Mouse (Mus musculus) embryonic facial prominence, embryonic 15.5 days (tissue): ENCODE measurements around the gene Nadk. TPM values are rescaled to one million over a fixed set of nuclear protein-coding genes. Genes with fewer than 3 reads are reported as not detected.
"Not testable (repeated sequence)": the region's sequence is repeated elsewhere in the genome, so short reads cannot be mapped to it uniquely, and the experiment has no call there.

Source experiments
- ATAC-seq: fragments of 200-750 bp; cut with Nextera tagmentation; 2 replicates; pipeline ENCODE4 v1.8.0; 2017; ENCODE audit warnings: low read depth, moderate TSS enrichment; ENCODE audit not compliant: insufficient number of reproducible peaks, low FRiP score, low TSS enrichment
- H3K27ac ChIP-seq: fragments of 300-500 bp; sonication (generic); replicated peaks from 2 replicates; pipeline ENCODE4 v1.5.1; 2015; ENCODE audit warnings: mild to moderate bottlenecking, inconsistent platforms
- H3K27me3 ChIP-seq: fragments of 300-500 bp; sonication (generic); 2 replicates; pipeline ENCODE4 v1.6.1; 2015; ENCODE audit warnings: inconsistent platforms
- H3K36me3 ChIP-seq: fragments of 300-500 bp; sonication (generic); 2 replicates; pipeline ENCODE4 v1.6.1; 2015; ENCODE audit warnings: mild to moderate bottlenecking, inconsistent platforms
- H3K4me1 ChIP-seq: fragments of 300-500 bp; sonication (generic); 2 replicates; pipeline ENCODE4 v1.6.1; 2015; ENCODE audit warnings: inconsistent platforms
- H3K4me2 ChIP-seq: fragments of 300-500 bp; sonication (generic); replicated peaks from 2 replicates; pipeline ENCODE4 v1.6.1; 2015; ENCODE audit warnings: mild to moderate bottlenecking, inconsistent platforms
- H3K4me3 ChIP-seq: fragments of 300-500 bp; sonication (generic); replicated peaks from 2 replicates; pipeline ENCODE4 v1.5.1; 2015; ENCODE audit warnings: mild to moderate bottlenecking, inconsistent platforms
- H3K9ac ChIP-seq: fragments of 300-500 bp; sonication (generic); 2 replicates; pipeline ENCODE4 v1.6.1; 2015; ENCODE audit warnings: inconsistent platforms
- H3K9me3 ChIP-seq: fragments of 300-500 bp; sonication (generic); replicated peaks from 2 replicates; pipeline ENCODE4 v1.6.1; 2016; ENCODE audit warnings: inconsistent platforms
- WGBS: fragments of 180-500 bp; shearing (Covaris S2); methylation state at CpG from one replicate; pipeline ENCODE4 v1.1.7; 2015; 5-methylcytosine and 5-hydroxymethylcytosine counted together
- polyA plus RNA-seq: library from polyadenylated mRNA; unstranded; fragments of >200 nt; fragmentation: Nextera tagmentation; extraction: Ambion mirVana; gene quantifications from 2 replicates; pipeline ENCODE4 v1.2.1, GENCODE M21; 2015

The Nadk gene
- polyA plus RNA-seq, 1 experiment from 2014 or later: 88.5 TPM

DNA sequence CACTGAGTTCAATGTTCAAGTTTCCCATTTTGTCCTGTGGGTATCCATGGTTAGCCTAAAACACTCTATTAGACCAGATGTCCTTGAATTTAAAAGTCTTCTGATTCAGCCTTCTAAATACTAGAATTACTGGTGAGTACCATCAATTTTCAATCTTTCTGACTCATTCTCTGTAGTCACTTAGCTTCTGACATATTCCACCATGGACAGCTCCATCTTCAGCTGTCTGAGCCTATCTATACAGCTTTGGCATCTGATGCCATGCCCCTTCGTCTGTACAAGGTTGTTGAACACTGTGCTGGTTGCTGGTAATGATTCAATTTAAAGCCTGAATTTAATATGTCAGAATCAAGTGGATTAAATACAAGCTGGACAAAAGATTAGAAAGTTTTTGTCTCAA lies 6.7 kb upstream of the Nadk start:
- Histone ChIP-seq H3K4me1 (no peaks in the 10 kb centered on the region), H3K9me3 (no peaks in the 10 kb centered on the region), H3K4me3 (no peak overlapping the region), H3K27ac (no peak overlapping the region), H3K9ac (no peak overlapping the region), H3K27me3 (no peaks in the 10 kb centered on the region), H3K4me2 (no peak overlapping the region), H3K36me3 (peaks cover 88% of the 10 kb centered on the region)
- WGBS: 67% methylated on average over 1 of the region's 1 CpGs
- ATAC-seq: no peak

DNA sequence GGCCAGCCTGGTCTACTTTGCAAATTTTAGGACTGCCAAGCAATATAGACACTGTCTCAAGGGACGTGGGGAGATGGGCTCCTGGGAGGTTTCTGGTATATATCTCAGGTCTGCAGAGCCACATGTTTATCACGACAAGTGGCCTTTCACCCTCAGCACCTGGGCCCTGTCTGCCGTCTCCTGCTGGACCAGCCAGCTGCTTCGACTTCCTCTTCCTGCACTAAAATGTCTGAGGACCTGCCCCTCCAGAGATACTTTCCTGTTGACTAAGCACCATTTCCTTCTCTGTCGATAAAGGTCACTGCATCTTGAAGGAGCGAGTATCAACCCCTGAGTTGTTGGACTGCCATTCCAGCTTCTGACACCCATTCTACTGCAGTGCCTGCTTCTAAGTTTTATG lies 2.7 kb upstream of the Nadk start:
- Histone ChIP-seq H3K4me3 (no peak overlapping the region), H3K9ac (no peak overlapping the region), H3K27ac (no peak overlapping the region), H3K9me3 (no peaks in the 10 kb centered on the region), H3K4me2 (no peak overlapping the region), H3K27me3 (no peaks in the 10 kb centered on the region), H3K4me1 (peaks cover 26% of the 10 kb centered on the region), H3K36me3 (peaks cover 66% of the 10 kb centered on the region)
- 74% methylated on average over 6 of the region's 6 CpGs for WGBS
- ATAC-seq: no peak

DNA sequence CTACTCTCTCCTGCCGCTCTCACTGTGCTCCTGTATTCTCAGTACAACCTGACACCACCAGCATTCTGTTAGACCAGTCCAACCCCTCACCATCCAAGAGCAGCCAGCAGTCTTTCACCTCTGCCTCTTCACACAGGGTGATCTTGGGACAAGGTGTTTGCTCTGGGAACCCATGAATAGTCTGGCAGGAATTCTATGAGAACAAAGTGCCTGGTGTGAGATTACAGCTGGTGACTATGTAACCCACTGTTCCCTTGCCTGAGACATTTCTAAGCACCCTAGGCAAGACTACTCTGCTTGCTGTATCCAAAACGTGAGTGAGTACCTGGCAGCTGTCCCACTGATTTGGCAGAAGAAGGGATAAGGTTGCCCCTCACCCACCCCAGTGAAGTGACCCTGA lies 1.2 kb upstream of the Nadk start:
- no peaks in the 10 kb centered on the region for H3K27me3 ChIP-seq
- H3K36me3 ChIP-seq: peaks cover 51% of the 10 kb centered on the region
- peaks cover 38% of the 10 kb centered on the region for H3K4me1 ChIP-seq
- no peak overlapping the region for H3K9ac ChIP-seq
- no peak for ATAC-seq
- no peak overlapping the region for H3K4me2 ChIP-seq
- no peaks in the 10 kb centered on the region for H3K9me3 ChIP-seq
- WGBS: 57% methylated on average over 2 of the region's 2 CpGs
- H3K27ac ChIP-seq: peak overlapping the region; percentile 88
- H3K4me3 ChIP-seq: no peak overlapping the region

DNA sequence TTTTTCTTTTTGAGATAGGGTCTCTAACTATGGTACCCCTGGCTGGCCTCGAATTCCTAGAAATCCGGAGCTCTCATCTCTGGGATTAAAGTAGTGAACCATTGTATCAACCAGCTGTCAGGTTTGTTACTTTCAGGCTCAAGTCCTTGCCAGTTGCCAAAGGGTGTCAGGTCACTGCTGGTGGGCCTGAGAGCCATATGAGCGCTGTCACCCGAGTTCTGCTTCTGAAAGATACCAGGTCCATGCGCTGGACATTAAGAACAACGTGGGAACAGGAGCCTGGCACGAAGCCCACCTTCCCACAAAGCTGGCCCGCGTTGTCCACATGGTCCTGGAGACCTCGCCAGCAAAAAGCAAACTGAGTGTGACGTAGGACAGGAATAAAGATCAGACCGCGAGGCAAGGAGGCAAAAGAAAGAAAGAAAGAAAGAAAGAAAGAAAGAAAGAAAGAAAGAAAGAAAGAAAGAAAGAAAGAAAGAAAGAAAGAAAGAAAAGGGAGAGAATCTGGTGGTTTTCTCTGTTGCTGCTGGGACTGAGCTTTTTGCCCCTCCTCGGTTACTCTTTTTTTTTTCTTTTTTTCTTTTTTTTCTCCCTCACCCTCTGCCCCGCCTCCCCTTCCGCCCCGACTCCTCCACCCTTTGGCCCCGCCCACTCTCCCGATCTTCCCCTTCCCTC lies 684 bp downstream of the Nadk start:
- peak overlapping the region; percentile 81 for H3K4me2 ChIP-seq
- peaks cover 35% of the 10 kb centered on the region for H3K36me3 ChIP-seq
- ATAC-seq: no peak
- H3K27ac ChIP-seq: peak overlapping the region; percentile 88
- WGBS: 3% methylated on average over 19 of the region's 19 CpGs
- H3K4me1 ChIP-seq: peaks cover 44% of the 10 kb centered on the region
- H3K4me3 ChIP-seq: peak overlapping the region; percentile 97
- no peak overlapping the region for H3K9ac ChIP-seq
- no peaks in the 10 kb centered on the region for H3K27me3 ChIP-seq
- no peaks in the 10 kb centered on the region for H3K9me3 ChIP-seq

DNA sequence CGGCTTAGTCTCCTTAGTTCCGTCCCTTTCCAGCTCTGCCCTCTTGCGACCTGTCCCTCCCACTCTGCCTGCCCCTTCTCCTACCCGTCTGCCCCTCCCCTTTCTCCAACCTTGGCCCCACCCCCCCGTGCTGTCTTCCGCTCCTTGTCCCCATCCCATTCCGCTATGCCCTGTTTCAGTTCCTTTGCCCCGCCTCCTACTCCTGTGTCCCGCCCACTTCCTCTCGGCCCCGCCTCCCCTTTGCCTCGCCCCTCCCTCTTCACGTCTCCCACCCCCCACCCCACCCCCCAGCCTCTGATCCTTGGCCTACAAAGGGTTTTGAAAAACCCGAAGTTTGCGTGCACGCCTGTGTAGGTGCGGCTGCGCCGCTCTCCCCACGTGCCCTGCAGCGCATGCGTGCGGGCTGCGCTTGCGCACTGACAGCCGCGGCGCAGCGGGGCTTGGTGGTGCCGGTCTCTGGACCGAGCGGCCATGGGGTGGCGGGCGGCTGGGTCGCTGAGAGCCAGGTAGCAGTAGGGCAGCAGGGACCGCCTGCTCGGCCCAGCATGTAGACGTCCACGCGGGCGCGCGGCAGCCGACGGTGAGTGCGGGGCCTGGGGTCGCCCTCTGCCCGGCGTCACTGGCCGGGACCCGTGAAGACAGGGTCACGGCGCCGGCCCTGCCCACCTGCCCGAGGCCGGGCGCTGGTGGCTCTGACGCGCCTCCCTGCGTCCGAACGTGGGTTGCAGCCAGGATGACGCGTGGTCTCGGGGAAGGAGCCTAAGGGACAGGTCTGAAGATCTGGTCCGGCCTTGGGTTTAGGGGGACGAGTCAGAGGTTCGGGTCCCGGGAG lies 1.4 kb downstream of the Nadk start:
- Histone ChIP-seq H3K36me3 (peaks cover 33% of the 10 kb centered on the region), H3K27ac (peak overlapping the region; percentile 88), H3K4me2 (peak overlapping the region; percentile 81), H3K27me3 (no peaks in the 10 kb centered on the region), H3K9ac (peak overlapping the region; percentile 88), H3K9me3 (no peaks in the 10 kb centered on the region), H3K4me3 (peak overlapping the region; percentile 97), H3K4me1 (peaks cover 44% of the 10 kb centered on the region)
- WGBS: under 1% methylated on average over 67 of the region's 69 CpGs
- ATAC-seq: peak; percentile 96

DNA sequence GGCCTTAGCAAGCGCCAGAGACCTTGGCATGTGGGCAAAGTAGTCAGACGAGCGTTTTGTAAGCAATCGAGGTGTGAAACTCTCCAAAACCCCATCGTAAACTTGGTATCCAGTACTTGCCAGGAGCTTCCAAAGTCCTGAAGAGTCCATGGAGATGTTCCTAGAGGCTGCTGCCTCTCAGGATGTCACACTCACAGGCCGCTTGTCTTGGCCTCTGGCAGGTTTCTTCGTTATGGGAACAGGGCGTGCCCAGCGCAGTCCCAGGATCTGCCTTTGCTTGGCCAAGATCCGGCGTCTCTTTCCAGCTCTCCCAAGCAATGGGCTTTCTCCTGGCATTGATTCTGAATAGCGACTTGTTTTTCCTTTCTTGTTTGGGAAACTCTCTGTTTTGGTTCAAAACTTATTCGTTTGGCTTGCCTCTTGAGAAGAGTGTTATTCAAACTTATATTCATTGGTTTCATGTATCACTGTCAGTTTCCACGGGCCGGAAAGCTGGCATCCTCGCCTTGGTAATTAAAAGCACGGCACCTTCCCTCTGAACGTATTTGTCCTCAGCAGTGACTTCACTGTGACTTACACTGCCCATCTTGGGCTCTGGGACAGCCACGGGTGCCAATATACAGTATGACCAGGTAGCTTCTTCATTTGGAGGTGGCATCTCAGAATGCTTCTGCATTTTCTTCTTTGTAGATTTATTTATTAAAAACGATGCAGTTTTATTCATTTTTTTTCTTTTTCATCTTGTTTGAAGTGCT lies 2.3 kb downstream of the Nadk start:
- H3K9me3 ChIP-seq: no peaks in the 10 kb centered on the region
- H3K4me3 ChIP-seq: peak overlapping the region; percentile 97
- peaks cover 24% of the 10 kb centered on the region for H3K36me3 ChIP-seq

DNA sequence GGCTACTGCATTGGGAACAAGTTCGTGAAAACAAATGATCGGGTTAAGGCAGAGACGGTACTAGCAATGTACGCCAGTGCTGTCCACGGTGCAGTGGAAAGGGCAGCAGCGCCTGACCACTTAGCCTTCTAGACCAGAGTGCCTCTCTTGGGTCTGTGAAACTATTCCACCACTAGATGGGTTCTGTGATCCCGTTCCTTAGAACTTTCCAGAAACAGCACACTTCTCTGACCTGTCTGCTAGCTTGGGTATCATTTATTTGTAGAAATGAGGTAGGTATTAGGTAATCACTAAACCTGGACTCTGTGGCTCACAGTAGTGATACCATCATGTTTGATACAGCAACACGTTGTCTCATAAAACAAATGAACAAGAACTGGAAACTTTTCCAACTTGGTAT lies 4.4 kb downstream of the Nadk start:
- Histone ChIP-seq H3K27me3 (no peaks in the 10 kb centered on the region), H3K9ac (no peak overlapping the region), H3K27ac (no peak overlapping the region), H3K4me3 (no peak overlapping the region), H3K4me2 (no peak overlapping the region), H3K4me1 (peaks cover 39% of the 10 kb centered on the region), H3K9me3 (no peaks in the 10 kb centered on the region), H3K36me3 (0 out of 2 replicates have a peak, but pooled peaks cover 4% of the 10 kb centered on the region)
- 75% methylated on average over 8 of the region's 8 CpGs for WGBS
- ATAC-seq: no peak

More for the DNA sequence above, 2.3 kb downstream of the Nadk start:
- H3K27ac ChIP-seq: peak overlapping the region; percentile 85
- H3K4me1 ChIP-seq: peaks cover 44% of the 10 kb centered on the region
- 8% methylated on average over 20 of the region's 20 CpGs for WGBS
- ATAC-seq: no peak
- peak overlapping the region; percentile 81 for H3K4me2 ChIP-seq
- H3K27me3 ChIP-seq: no peaks in the 10 kb centered on the region
- peak overlapping the region; percentile 88 for H3K9ac ChIP-seq

DNA sequence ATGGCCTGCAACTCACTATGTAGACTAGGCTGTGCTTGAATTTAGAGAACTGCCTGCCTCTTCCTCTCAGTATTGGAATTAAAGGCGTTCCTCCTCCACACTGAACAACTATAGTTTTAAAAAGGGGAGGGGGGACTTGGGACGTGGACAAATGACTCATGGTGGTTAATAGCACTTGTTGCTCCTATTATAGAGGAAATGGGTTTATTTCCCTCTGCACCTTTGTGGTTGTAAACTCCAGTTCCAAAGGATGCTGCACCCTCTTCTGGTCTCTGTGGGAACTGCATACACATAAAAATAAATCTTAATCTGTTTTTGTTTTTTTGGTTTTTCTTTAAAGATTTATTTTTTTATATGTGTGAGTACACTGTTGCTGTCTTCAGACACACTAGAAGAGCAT lies 6.0 kb downstream of the Nadk start:
- WGBS: 41% methylated on average over 2 of the region's 2 CpGs
- Histone ChIP-seq H3K9me3 (no peaks in the 10 kb centered on the region), H3K4me1 (peaks cover 27% of the 10 kb centered on the region), H3K27me3 (no peaks in the 10 kb centered on the region), H3K4me3 (no peak overlapping the region), H3K9ac (no peak overlapping the region), H3K36me3 (no peaks in the 10 kb centered on the region), H3K27ac (no peak overlapping the region), H3K4me2 (no peak overlapping the region)
- ATAC-seq: no peak

DNA sequence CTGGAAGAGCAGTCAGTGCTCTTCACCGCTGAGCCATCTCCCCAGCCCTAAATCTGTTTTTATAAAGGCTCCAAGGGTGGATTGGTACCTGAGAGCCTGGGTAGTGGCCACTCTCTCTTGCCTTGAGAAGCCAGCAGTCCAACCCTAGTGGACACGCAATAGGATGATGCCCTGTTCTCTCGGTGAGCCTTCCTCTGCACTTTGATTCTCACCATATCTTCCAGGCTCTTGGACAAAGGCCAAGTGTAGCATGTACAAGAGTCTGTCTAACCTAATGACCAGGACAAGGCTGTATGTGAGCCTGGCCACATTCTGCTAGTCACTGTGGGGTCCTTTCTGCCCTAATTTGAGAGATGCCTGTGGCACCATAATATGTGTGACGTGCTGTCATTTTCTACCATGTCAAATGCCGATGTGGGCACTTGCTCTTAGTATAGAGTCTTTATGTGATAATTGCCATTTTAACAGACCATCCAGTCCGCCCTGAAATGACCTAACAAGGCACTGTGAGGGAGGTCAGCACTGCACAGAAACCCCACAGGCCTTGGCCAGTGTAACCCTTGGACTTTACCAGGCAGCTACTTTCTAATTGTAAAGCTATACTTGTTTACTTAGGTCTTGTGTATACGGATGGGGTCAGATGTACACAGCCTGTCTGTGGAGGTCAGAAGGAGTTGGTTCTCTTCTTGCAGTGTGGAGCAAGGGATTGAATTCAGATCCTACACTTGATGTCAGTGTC lies 6.6 kb downstream of the Nadk start:
- no peak for ATAC-seq
- WGBS: 86% methylated on average over 7 of the region's 7 CpGs

DNA sequence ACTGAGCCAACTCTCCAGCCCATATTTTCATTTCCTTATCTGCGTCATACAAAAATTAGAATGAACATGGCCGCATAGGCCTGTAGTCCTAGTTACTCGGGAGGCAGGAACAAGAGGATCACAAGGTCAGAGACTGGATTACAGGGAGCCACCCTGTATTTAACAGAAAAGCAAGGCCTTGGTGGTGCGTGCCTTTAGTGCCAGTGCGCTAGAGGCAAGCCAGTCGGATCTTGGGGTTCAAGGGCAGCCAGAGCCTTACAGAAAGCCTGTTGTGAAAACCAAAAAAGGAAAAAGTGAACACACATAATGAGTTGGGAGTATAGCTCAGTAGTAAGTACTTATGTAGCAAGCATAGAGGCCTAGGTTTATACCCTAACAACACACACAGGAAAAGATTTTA lies 7.6 kb downstream of the Nadk start:
- Histone ChIP-seq H3K4me2 (no peak overlapping the region), H3K27me3 (no peaks in the 10 kb centered on the region), H3K4me3 (no peak overlapping the region), H3K36me3 (no peaks in the 10 kb centered on the region), H3K4me1 (peaks cover 20% of the 10 kb centered on the region), H3K9ac (no peak overlapping the region), H3K27ac (no peak overlapping the region), H3K9me3 (no peaks in the 10 kb centered on the region)
- WGBS: 93% methylated on average over 6 of the region's 6 CpGs
- no peak for ATAC-seq

More for the DNA sequence above, 6.6 kb downstream of the Nadk start:
- Histone ChIP-seq H3K4me2 (no peak overlapping the region), H3K4me3 (no peak overlapping the region), H3K4me1 (peaks cover 27% of the 10 kb centered on the region), H3K27ac (no peak overlapping the region), H3K9me3 (no peaks in the 10 kb centered on the region), H3K27me3 (no peaks in the 10 kb centered on the region), H3K9ac (no peak overlapping the region), H3K36me3 (no peaks in the 10 kb centered on the region)

DNA sequence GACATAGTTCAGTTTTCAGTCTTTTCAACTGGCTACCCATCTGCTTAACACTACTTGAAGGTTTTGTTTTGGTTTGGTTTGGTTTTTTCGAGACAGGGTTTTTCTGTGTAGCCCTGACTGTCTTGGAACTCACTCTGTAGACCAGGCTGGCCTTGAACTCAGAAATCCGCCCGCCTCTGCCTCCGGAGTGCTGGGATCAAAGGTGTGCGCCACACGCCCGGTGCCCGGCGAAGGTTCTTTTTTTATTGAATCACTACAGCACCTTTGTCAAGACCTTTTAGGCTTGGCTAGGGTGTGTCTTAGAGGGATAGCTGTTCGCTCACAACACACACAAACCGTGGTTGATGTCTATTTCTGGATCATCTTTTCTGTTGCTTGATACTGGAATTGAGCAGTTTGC lies 8.1 kb downstream of the Nadk start:
- not testable (repeated sequence) for H3K4me3 ChIP-seq, ATAC-seq, H3K9me3 ChIP-seq, H3K36me3 ChIP-seq, H3K27me3 ChIP-seq, H3K27ac ChIP-seq, H3K4me2 ChIP-seq, H3K9ac ChIP-seq
- 90% methylated on average over 11 of the region's 11 CpGs for WGBS
- peaks cover 15% of the 10 kb centered on the region for H3K4me1 ChIP-seq
